Mouse (Mus musculus): ENCODE measurements around the gene Wdr5. TPM values are rescaled to one million over a fixed set of nuclear protein-coding genes. Genes with fewer than 3 reads are reported as not detected.

Wdr5 gene
- 49.8 and 53.0 TPM in 2 replicates for polyA plus RNA-seq (2015; fragmentation: Nextera tagmentation; extraction: Ambion mirVana)

DNA sequence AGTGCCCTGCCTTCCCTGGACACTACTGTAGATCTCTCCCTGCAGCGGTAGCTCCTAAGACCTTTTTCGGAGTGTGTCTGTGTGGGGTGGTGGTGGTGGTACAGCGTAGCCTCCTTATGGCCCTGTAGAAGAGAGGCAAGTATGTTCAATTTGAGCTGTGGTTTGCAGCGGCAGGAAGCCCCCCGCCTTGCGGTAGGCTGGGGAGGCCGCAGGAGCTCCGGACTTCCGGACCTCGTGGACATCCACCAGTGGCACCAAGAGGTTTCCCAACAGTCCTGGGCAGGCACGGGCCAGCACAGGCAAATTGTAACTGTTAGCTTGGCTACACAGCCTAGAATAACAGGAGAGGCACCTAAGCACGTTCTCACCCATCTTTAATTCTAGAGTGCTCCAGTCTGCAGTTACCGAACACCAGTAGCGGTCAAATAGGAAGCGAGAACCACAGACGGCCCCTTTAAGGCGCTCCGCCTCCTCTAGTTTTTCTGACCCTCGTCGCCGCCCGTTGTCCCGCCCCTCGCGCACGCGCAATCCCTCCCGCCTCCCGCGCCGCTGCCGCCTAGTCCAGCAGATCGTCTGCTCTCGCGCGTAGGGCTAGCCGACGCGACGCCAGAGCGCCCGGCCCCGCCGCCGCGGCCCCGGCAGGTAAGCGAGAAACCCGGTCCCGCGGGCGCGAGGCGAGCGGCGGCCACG lies at the start of gene Wdr5:
Gene Wdr5, plus strand, starts transcription at position 519 of the 690 bp plus-strand sequence.
- Histone ChIP-seq H3K36me3 (ENCODE audit: control insufficient read depth, insufficient read depth, low read length) (peaks cover 10% of the 10 kb centered on the region; the same call in 1 of the 2 replicates), H3K4me3 (ENCODE audit: low read length) (peak within 1 kb of the TSS; percentile 90), H3K4me1 (replicated peaks; ENCODE audit: control insufficient read depth, insufficient read depth, low read length) (peaks cover 25% of the 10 kb centered on the region), H3K4me2 (ENCODE audit: low read depth, low read length) (peak within 1 kb of the TSS; percentile 77), H3K9me3 (ENCODE audit: control insufficient read depth, low read length) (peaks cover 7% of the 10 kb centered on the region), H3K27ac (ENCODE audit: low read length) (peak within 1 kb of the TSS; percentile 94), H3K27me3 (ENCODE audit: control insufficient read depth, insufficient read depth, low read depth, low read length) (no peaks in the 10 kb centered on the region), H3K9ac (ENCODE audit: low read length) (peak within 1 kb of the TSS; percentile 94)
- peak; percentile 95 for ATAC-seq (ENCODE audit: low read depth)
- under 1% methylated on average over 57 of the region's 57 CpGs for WGBS

DNA sequence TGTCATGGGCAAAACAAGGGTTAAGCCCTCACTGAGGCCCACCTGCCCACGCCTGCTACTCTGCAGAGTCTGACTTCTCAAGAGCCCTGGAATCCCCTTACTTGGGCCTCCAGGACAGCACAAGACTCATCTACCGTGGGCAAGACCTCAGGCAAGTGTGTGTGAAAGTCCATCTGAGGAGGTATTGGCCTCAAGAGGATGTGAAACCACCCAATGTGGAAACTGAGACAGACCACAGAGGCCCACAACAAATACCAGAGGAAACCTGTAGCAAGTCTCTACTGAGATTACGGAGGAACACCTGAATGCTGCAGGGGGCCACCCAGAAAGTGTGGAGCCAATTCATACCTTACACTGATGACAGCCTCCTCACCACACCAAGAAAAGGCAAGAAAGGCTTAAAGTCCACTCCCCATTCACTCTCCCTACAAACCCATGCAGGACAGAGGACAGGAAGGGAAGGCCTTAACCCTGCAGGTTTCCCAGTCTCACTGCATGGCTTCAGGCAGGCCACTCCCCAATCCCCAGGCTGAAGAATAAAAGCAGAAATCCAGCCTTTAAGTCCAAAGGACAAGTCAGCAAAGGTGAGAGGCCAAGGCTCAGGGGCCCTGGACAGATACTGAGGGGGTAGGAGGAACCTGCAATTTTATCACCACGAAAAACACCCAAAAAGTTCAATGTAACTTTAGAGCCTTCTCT lies 45.5 kb upstream of the Wdr5 start:
- Histone ChIP-seq H3K4me2 (ENCODE audit: low read depth, low read length) (no peak overlapping the region), H3K9ac (ENCODE audit: low read length) (no peak overlapping the region), H3K9me3 (ENCODE audit: control insufficient read depth, low read length) (no peaks in the 10 kb centered on the region), H3K4me3 (ENCODE audit: low read length) (no peak overlapping the region), H3K4me1 (replicated peaks; ENCODE audit: control insufficient read depth, insufficient read depth, low read length) (peaks cover 19% of the 10 kb centered on the region), H3K36me3 (ENCODE audit: control insufficient read depth, insufficient read depth, low read length) (peaks cover 12% of the 10 kb centered on the region), H3K27ac (ENCODE audit: low read length) (no peak overlapping the region), H3K27me3 (ENCODE audit: control insufficient read depth, insufficient read depth, low read depth, low read length) (no peaks in the 10 kb centered on the region)
- no peak for ATAC-seq (ENCODE audit: low read depth)
- 61% methylated on average over 4 of the region's 4 CpGs for WGBS

DNA sequence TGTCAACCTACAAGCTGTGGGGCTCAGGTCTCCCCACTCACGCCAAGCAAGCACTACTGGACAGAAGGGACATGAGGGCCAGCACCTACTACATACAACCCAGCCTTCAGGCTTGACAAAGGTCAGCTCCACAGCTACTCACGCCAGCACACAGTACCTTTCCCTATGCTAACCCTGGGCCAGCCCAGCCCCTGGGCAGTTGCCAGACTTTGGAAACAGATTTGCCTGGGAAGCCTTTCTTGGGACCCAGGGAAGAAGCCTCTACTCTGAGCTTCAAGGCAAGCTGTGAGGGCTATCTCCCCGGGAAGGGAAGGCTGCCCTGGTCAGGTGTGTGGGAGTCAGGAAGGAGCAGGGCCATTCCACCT lies 45.0 kb upstream of the Wdr5 start:
- Histone ChIP-seq H3K36me3 (ENCODE audit: control insufficient read depth, insufficient read depth, low read length) (peaks cover 10% of the 10 kb centered on the region), H3K9ac (ENCODE audit: low read length) (no peak overlapping the region)

GRCm38 (mm10) chr2:27470535-27470934 lies 44.4 kb upstream of the Wdr5 start:
- Histone ChIP-seq H3K27ac (ENCODE audit: low read length) (no peak overlapping the region), H3K9me3 (ENCODE audit: control insufficient read depth, low read length) (no peaks in the 10 kb centered on the region), H3K4me3 (ENCODE audit: low read length) (no peak overlapping the region), H3K36me3 (ENCODE audit: control insufficient read depth, insufficient read depth, low read length) (peaks cover 10% of the 10 kb centered on the region), H3K4me1 (replicated peaks; ENCODE audit: control insufficient read depth, insufficient read depth, low read length) (peaks cover 19% of the 10 kb centered on the region), H3K27me3 (ENCODE audit: control insufficient read depth, insufficient read depth, low read depth, low read length) (no peaks in the 10 kb centered on the region), H3K4me2 (ENCODE audit: low read depth, low read length) (no peak overlapping the region), H3K9ac (ENCODE audit: low read length) (no peak overlapping the region)
- WGBS: 88% methylated on average over 2 of the region's 2 CpGs
- ATAC-seq (ENCODE audit: low read depth): no peak

More for the DNA sequence above, 45.0 kb upstream of the Wdr5 start:
- Histone ChIP-seq H3K27ac (ENCODE audit: low read length) (no peak overlapping the region), H3K4me3 (ENCODE audit: low read length) (no peak overlapping the region), H3K9me3 (ENCODE audit: control insufficient read depth, low read length) (no peaks in the 10 kb centered on the region), H3K4me2 (ENCODE audit: low read depth, low read length) (no peak overlapping the region), H3K4me1 (replicated peaks; ENCODE audit: control insufficient read depth, insufficient read depth, low read length) (peaks cover 19% of the 10 kb centered on the region), H3K27me3 (ENCODE audit: control insufficient read depth, insufficient read depth, low read depth, low read length) (no peaks in the 10 kb centered on the region)
- ATAC-seq (ENCODE audit: low read depth): no peak
- WGBS: 58% methylated on average over 3 of the region's 3 CpGs

GRCm38 (mm10) chr2:27471170-27471584 lies 43.8 kb upstream of the Wdr5 start:
- Histone ChIP-seq H3K9me3 (ENCODE audit: control insufficient read depth, low read length) (no peaks in the 10 kb centered on the region), H3K4me1 (replicated peaks; ENCODE audit: control insufficient read depth, insufficient read depth, low read length) (peaks cover 19% of the 10 kb centered on the region), H3K36me3 (ENCODE audit: control insufficient read depth, insufficient read depth, low read length) (peaks cover 6% of the 10 kb centered on the region), H3K27me3 (ENCODE audit: control insufficient read depth, insufficient read depth, low read depth, low read length) (no peaks in the 10 kb centered on the region), H3K4me3 (ENCODE audit: low read length) (no peak overlapping the region), H3K27ac (ENCODE audit: low read length) (no peak overlapping the region), H3K4me2 (ENCODE audit: low read depth, low read length) (no peak overlapping the region), H3K9ac (ENCODE audit: low read length) (no peak overlapping the region)
- no peak for ATAC-seq (ENCODE audit: low read depth)

DNA sequence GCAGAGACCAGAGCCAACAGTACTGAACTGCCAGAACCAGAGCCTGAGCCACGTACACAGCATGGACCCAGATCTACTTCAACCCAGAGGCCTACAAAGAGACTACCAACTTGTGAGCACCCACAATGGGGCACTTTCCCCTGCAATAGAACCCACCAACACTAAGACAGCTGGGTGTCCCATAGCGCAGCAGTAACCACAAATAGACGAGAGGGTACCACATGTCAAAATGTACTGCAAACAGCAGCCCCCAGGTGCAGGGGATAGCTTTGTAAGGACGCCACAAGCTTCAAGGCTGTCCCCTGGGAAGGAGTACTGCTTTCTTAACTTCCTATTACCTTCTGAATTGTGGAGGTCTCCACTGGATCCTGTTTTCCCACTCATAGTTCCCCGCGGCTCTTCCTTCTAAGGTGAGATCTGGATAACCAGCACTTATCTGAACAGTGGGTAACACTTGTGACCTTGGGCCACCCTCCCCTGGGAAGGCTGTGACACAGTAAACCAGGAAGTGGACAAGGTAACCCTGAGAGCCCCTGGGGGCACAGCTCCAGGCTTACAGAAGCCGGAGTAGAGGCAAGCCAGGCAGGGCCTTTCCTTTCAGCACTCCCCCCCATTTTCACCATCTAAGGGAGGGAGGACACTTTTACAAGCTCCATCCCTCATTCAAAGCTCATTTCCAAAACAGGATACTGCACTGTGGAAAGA lies 41.7 kb upstream of the Wdr5 start:
- ATAC-seq (ENCODE audit: low read depth): no peak
- 47% methylated on average over 7 of the region's 7 CpGs for WGBS
- Histone ChIP-seq H3K9me3 (ENCODE audit: control insufficient read depth, low read length) (no peaks in the 10 kb centered on the region), H3K4me1 (replicated peaks; ENCODE audit: control insufficient read depth, insufficient read depth, low read length) (peaks cover 25% of the 10 kb centered on the region), H3K4me3 (ENCODE audit: low read length) (peak overlapping the region; percentile 94), H3K27me3 (ENCODE audit: control insufficient read depth, insufficient read depth, low read depth, low read length) (no peaks in the 10 kb centered on the region), H3K36me3 (ENCODE audit: control insufficient read depth, insufficient read depth, low read length) (no peaks in the 10 kb centered on the region), H3K27ac (ENCODE audit: low read length) (no peak overlapping the region), H3K4me2 (ENCODE audit: low read depth, low read length) (peak overlapping the region; percentile 85), H3K9ac (ENCODE audit: low read length) (peak overlapping the region; percentile 94)

GRCm38 (mm10) chr2:27473911-27474310 lies 41.0 kb upstream of the Wdr5 start:
- no peak for ATAC-seq (ENCODE audit: low read depth)
- H3K36me3 ChIP-seq (ENCODE audit: control insufficient read depth, insufficient read depth, low read length): no peaks in the 10 kb centered on the region
- H3K4me3 ChIP-seq (ENCODE audit: low read length): peak overlapping the region; percentile 94
- H3K4me2 ChIP-seq (ENCODE audit: low read depth, low read length): peak overlapping the region; percentile 85
- H3K27ac ChIP-seq (ENCODE audit: low read length): no peak overlapping the region
- H3K27me3 ChIP-seq (ENCODE audit: control insufficient read depth, insufficient read depth, low read depth, low read length): no peaks in the 10 kb centered on the region
- peak overlapping the region; percentile 94 for H3K9ac ChIP-seq (ENCODE audit: low read length)
- WGBS: 10% methylated on average over 4 of the region's 4 CpGs
- peaks cover 25% of the 10 kb centered on the region for H3K4me1 ChIP-seq (replicated peaks; ENCODE audit: control insufficient read depth, insufficient read depth, low read length)
- H3K9me3 ChIP-seq (ENCODE audit: control insufficient read depth, low read length): no peaks in the 10 kb centered on the region

- Histone ChIP-seq H3K36me3 (ENCODE audit: control insufficient read depth, insufficient read depth, low read length) (no peaks in the 10 kb centered on the region), H3K27me3 (ENCODE audit: control insufficient read depth, insufficient read depth, low read depth, low read length) (no peaks in the 10 kb centered on the region), H3K9me3 (ENCODE audit: control insufficient read depth, low read length) (no peaks in the 10 kb centered on the region), H3K27ac (ENCODE audit: low read length) (peak overlapping the region; percentile 92), H3K9ac (ENCODE audit: low read length) (peak overlapping the region; percentile 94), H3K4me2 (ENCODE audit: low read depth, low read length) (peak overlapping the region; percentile 85), H3K4me3 (ENCODE audit: low read length) (peak overlapping the region; percentile 94), H3K4me1 (replicated peaks; ENCODE audit: control insufficient read depth, insufficient read depth, low read length) (peaks cover 25% of the 10 kb centered on the region)
- WGBS: under 1% methylated on average over 81 of the region's 84 CpGs
- ATAC-seq (ENCODE audit: low read depth): peak; percentile 43
These were observed 40.1 kb upstream of the Wdr5 start for GRCm38 (mm10) chr2:27474621-27475484.
